Mouse (Mus musculus) cerebral cortex, adult 2 months (tissue): ENCODE data around the gene 1700080O16Rik.

Experiments used
- WGBS: fragments of 180-500 bp; shearing (Covaris S2); methylation state at CpG from one replicate; pipeline ENCODE4 v1.1.7; 2018; 5-methylcytosine and 5-hydroxymethylcytosine counted together

The 1700080O16Rik gene

DNA sequence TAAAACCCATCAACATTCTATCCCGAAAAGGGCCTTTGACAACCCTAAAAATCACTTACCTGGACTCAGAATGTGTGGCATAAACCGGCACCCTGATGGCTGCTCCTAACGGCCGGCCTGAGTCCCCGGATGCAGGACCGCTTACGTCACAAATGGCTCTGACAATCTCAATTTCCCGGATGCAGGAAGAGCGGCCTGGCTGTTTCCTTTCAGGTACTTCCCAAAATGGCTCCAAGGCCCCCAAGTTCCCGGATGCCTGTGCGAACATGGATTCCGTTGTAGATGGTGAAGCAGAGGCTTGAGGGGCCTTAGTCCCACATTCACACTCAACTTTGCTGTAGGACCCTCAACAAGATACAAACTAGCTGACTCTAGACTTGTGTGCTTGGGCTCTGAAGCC lies at the start of gene 1700080O16Rik:
Gene 1700080O16Rik, minus strand, starts transcription at position 101 of the 400 bp plus-strand sequence.
- WGBS = 95% methylated on average over 12 of the region's 12 CpGs

DNA sequence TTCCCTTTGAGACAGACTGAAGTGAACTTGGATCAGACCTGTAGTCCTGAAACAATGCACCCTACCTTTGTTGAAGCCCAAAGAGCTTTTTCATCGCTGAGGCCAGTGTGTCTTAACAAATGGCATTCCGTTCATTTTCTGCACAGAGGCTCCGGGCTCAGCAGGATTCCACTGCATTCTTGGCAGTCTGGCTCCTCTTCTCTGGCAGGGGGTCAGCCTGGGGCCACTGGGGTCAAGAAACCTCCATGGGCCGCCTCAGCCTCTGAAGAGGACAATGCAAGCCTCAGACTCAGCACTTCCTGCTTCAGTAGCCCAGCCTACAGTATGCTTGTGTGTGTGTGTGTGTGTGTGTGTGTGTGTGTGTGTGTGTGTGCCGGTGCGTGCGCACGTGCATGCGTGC lies 45.1 kb upstream of the 1700080O16Rik start:
- WGBS = 71% methylated on average over 9 of the region's 9 CpGs

DNA sequence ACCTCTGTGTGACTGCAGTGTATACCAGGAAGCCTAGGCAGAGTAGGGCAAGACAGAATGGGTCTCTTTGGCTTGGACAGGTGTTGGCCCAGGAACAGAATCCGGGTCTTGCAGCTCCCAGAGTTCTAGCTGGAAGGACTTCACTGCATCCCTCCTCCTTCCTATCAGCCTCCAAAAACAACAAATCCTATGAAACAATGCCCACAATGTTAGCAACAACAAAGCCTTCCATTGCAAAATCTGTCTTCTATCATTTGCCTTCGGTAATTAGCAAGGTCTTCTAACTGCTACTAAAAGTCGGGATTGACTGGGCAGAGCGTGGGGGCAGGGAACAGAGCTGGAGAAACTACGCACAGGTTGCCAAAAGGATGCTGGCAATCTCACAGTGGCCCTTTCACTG lies 27.5 kb upstream of the 1700080O16Rik start:
- WGBS = 66% methylated on average over 5 of the region's 5 CpGs

DNA sequence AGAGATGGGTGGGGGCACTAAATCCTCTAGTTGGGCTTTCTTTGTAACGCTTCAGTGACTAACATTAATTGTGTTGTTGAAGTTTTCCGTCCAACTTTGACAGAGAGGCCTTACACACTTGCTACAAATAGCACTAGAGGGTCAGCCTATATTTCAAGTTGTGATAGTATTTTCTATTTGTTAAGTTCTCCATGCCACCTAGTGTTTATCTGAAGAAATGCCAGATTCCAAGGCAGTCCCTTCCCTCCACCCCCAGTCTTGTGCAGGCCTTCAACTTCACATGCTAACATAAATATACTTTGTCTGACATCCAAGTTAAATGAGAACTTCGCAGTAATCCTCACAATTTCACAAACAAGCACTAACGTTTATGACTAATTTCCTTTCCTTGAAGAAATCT lies 26.9 kb upstream of the 1700080O16Rik start:
- 58% methylated on average over 4 of the region's 4 CpGs for WGBS

DNA sequence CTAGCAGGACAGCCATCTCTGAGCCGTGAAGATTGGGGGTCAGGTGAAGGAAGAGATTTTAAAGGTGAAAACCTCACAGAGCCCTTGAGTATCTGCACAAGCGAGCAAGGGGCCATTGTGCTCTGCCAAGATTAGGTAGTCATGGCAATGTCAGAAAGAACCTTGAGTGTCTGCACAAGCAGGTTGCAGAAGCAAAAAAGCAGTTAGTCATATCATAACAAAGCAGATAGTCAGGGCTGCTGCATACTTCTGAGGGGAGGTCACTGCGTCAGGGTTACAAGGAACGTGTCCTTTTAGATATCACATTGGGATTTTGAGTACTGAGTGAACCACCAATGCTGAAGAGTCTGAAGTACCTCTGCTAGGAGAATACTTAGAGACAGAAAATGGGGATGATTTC lies 3.8 kb upstream of the 1700080O16Rik start:
- WGBS = 85% methylated on average over 4 of the region's 4 CpGs

DNA sequence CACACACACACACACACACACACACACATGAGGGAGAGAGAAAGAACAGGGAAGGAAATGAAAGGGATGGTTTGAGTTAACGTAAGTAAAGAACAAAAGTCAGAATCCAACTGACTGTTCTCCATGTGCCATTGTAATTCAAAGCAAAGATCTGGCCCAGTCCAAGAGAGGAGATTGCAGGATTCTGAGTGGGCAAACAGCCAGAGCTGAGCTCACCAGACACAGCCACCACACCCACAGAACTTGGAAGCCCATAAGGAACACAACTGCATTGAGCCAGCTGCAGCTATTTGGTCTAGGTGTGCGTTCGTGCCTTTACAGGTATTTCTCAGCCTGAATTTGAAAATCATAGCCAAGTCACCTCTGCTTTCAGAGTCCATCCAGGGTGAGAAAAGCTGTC lies 24.5 kb downstream of the 1700080O16Rik start:
- 70% methylated on average over 3 of the region's 3 CpGs for WGBS

DNA sequence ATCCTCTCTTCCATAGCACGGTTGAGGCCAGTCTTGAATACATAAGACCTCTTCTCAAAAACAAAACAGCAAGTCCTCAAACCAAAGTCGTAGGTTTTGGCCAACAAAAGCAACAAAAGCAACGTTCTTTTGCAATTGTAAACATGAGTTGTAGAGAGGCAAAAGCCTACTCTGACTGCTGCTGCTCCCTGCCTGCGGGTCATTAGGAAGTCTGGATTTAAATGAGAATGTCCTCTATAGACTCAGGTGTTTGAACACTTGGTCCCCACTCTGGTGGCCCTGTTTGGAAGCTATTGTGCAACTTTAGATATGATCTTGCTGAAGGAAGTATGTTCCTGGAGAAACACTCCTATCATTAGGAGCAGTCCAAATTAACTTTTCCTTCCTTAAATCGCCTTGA lies 34.5 kb downstream of the 1700080O16Rik start:
- 70% methylated on average over 5 of the region's 5 CpGs for WGBS

DNA sequence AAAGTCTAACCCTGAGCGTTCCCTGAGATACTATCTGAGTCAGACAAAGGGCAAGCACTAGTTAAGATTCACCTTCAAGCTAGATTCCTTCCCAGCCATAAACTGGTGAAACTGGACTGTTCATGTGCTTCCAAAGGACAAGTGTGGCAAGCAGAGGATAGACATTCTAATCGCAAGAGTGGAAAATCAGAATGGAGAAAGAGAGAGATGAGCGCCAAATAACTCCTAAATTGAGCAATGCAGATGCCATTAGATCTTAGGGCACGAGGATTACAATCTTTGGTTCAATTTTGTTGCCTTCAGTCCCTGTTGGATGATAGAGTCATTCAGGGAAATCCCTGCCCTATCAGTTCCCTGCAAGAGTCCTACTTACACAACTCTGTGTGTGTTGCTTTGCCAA lies 53.5 kb downstream of the 1700080O16Rik start:
- WGBS = 85% methylated on average over 4 of the region's 4 CpGs
